12 mouse cellular contexts compared by ENCODE assay signal in genomic region chr9:62860866-62861265, GRCm38 (mm10). TPM values are rescaled to one million over a fixed set of nuclear protein-coding genes. Genes with fewer than 3 reads are reported as not detected.
"Had no signal": no experiment of that assay in that cellular context is flagged by ENCODE, and none has a peak within 500 bp of the region (broad histone marks: within the 10 kb centered on the region; RNA-seq: fewer than 3 reads in every experiment).

No protein-coding gene starts in this region.

- DNase-seq: kidney, adult 9 months; kidney, postnatal 14 days; kidney, postnatal 4 days; layer of hippocampus, adult 9-11 months; liver; lung, adult 18-20 months; lung, postnatal 10 days; lung, postnatal 36 days; right cerebral cortex, postnatal 25 days; thymus, adult 18-20 months; thymus, postnatal 36 days had no signal

RNA-seq across cellular contexts. Expression of gene Calml4, which starts 3.0 kb away (rescaled TPM):
- total RNA-seq: left cerebral cortex, adult 18-20 months had no signal
